Mouse (Mus musculus) bone marrow, adult 2 months (tissue): ENCODE results near the gene Cep97. TPM values are rescaled to one million over a fixed set of nuclear protein-coding genes. Genes with fewer than 3 reads are reported as not detected.
A peak's percentile ranks its signal among the peaks of the same experiment; 100 is the strongest.

ENCODE experiments used
- H3K27ac ChIP-seq: fragments of 200-500 bp; 2 replicates; pipeline ENCODE4 v1.5.1; 2012; ENCODE audit warnings: low read depth, mild to moderate bottlenecking, control low read depth, inconsistent platforms, low read length; ENCODE audit not compliant: control insufficient read depth, poor library complexity, insufficient read depth
- H3K4me1 ChIP-seq: fragments of 200-500 bp; 2 replicates; pipeline ENCODE4 v1.6.1; 2011; ENCODE audit warnings: low read length; ENCODE audit not compliant: control insufficient read depth, insufficient read depth
- H3K4me3 ChIP-seq: fragments of 200-500 bp; replicated peaks from 2 replicates; pipeline ENCODE3; 2011; ENCODE audit warnings: mild to moderate bottlenecking, low read depth, low read length, control low read depth; ENCODE audit not compliant: control insufficient read depth
- CTCF ChIP-seq: fragments of 200-500 bp; IDR thresholded peaks from 2 replicates; pipeline ENCODE4 v1.5.1; 2011; ENCODE audit warnings: low read length, control low read depth; ENCODE audit not compliant: control insufficient read depth, insufficient read depth
- POLR2A ChIP-seq: fragments of 200-500 bp; IDR thresholded peaks from 2 replicates; pipeline ENCODE4 v1.6.1; 2011; ENCODE audit warnings: low read depth, mild to moderate bottlenecking, control low read depth, low read length, borderline replicate concordance; ENCODE audit not compliant: control insufficient read depth
- WGBS: fragments of 180-500 bp; shearing (Covaris S2); methylation state at CpG from one replicate; pipeline ENCODE4 v1.1.7; 2018; 5-methylcytosine and 5-hydroxymethylcytosine counted together
- polyA plus RNA-seq: library from polyadenylated mRNA; stranded (reverse); fragments of >200 nt; gene quantifications from 2 replicates; pipeline ENCODE4 v1.2.4, GENCODE M21; 2011; ENCODE audit warnings: low replicate concordance; ENCODE audit not compliant: missing spikeins, insufficient read depth, insufficient read length

Cep97 gene
- polyA plus RNA-seq, 1 experiment, result 6.4 TPM

DNA sequence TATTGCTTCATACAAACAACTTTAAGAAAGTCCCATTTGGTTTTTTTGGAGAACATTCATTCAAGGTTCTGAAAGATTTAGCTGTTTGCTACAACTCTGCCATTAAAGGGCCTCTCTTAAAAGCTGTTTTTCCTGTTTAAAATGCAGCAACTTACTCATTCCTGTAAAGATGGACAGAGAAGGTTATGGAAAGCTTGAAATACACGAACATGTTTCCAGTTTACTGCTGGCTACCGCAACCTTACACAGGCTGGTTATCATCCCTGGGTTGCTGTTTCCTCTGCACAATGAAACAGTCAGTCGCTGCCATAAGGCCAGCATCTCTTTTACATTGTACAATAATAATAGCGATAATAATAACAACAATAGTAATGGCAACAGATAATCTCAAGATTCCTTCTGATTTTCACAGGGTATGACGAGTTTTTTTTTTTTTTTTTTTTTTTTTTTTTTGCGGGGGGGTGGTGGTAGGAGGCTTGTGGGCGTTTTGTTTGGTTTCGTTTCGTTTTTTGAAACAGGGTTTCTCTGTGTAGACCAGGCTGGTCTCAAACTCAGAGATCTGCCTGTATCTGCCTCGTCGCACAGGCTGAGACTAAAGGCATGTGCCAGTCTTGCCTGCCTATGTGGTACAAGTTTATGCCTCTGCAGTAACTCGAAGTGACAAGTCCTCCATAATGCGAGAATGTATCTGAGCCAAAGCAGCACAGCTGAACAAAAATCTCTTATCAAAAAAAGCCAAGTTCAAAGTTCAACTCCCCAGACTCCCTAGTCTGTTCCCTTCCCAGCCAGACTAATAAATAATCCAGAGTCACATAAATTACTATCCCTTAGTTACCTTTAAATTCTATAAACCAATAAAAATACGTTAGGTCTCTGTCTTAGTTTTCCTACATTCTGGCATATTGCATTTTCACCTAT lies 32.6 kb downstream of the Cep97 start:
- Histone ChIP-seq H3K4me1 (peaks cover 2% of the 10 kb centered on the region), H3K4me3 (no peak overlapping the region), H3K27ac (no peak overlapping the region)
- TF ChIP-seq POLR2A (no peak), CTCF (no peak)
- 82% methylated on average over 14 of the region's 14 CpGs for WGBS

DNA sequence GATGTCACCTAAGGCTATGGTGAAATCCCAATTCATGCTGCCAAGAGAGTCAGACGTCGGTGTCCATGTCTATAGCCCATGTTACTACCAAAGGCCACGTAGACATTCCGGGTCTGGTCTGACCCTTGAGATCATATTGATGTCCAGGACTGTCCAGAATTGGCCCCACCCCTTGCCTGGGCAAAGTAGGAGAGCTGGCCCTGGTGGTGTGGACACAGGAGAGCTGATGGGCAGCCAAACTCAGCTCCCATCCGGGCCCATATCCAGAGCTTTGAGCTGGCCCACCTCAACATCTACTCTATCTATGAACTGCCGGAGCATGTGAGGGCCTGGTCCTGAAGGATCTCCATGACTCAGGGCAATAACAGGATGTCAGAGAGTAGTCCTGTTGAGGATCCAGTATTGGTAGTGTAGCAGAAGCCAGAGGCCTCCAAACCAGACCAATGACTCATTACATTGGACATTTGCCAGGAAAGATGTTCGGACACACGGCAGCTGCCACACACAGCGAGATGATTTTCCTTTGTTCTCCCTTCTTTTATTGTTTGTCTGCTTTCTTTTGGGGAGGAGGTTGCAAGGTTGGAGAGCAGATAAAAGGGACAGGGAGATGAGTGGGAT lies 36.2 kb downstream of the Cep97 start:
- H3K27ac ChIP-seq, result no peak overlapping the region
- peaks cover 2% of the 10 kb centered on the region for H3K4me1 ChIP-seq
- H3K4me3 ChIP-seq, result no peak overlapping the region
- 74% methylated on average over 9 of the region's 9 CpGs for WGBS
- TF ChIP-seq CTCF, result no peak

DNA sequence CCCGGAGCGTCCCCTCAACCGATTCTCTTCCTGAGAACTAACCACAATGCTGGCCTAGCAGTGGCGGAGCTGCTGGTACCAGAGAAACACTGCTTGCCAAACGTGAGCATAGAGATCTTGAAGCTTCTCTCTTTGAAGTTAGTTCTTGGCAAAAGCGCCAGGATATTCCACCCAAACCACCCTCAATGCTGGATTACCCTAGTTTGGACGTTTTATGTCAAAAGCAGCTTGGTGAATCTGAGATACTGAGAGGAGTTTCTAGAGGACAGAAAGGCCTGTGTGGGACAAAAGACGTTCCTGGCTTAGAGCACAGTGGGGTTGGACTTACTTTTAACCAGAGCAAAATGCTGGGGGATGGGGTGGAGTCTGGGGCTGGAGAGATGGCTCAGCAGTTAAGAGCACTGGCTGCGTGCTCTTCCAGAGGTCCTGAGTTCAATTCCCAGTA lies 39.0 kb downstream of the Cep97 start:
- TF ChIP-seq POLR2A (no peak), CTCF (no peak)
- Histone ChIP-seq H3K27ac (peak overlapping the region; percentile 89), H3K4me1 (peaks cover 4% of the 10 kb centered on the region)

DNA sequence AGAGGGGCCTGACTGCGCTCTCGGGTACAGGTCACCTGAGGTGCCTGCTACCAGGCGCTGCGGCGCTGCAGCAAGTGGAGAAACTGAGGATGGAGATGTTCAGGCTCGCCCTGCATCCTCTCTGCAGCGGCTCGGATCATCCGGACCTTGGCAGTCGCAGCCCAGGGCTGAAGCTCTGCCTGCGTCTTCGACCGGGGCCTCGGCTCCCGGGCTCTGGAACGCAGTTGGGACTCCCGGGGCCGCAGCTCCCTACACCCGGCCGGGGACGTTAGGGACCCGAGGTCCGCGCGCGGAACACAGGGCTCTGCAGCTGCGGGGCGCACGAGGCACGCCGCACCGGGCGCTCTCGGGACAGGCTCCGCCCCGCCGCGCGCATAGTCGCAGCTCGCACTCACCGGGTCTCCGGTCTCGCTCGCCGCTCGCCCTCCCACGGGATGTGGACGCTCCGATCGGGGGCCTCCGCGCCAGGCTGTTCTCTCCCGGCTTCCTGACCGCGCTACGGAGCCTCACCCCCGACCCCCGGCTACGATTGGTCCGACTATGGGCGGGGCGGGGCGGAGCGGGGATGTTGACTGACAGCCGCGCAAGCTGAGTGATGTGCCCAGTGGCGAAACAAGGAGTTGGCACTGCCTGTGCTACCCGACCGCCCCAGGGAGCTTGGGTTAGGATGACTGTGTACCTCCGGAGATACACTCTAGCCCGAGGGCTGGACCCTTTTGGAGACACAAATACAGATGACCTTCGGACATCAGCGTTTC lies 39.6 kb downstream of the Cep97 start, which contains the start of gene Nxpe3:
Gene Nxpe3 (minus strand): TSS at position 393 of the 758 bp plus-strand sequence.
- Histone ChIP-seq H3K4me3 (peak within 1 kb of the TSS; percentile 74), H3K4me1 (peaks cover 5% of the 10 kb centered on the region), H3K27ac (peak within 1 kb of the TSS; percentile 89)
- TF ChIP-seq POLR2A (peak; percentile 56), CTCF (peak; percentile 23; the same call in 1 of the 2 replicates)
- WGBS, result under 1% methylated on average over 70 of the region's 74 CpGs

More for the DNA sequence above, 39.0 kb downstream of the Cep97 start:
- 1% methylated on average over 9 of the region's 9 CpGs for WGBS
- peak overlapping the region; percentile 74 for H3K4me3 ChIP-seq

DNA sequence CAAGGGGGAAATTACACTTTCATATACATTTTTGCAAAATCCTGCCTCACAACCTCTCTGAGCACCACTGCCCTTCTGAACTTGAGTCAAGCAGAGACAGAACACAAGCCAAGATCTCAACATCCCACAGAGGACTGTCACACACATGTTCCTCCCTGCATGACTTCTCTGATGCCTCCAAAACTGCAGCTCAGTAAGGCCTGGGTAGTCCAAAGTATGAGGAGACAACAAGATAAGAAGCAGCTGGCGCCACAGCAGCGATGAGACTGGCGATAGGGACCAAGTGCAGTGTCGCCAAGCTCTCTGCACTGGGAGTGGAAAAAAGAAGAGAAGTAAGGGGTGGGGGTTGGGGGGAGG lies 40.1 kb downstream of the Cep97 start:
- H3K27ac ChIP-seq, result no peak overlapping the region; the same call in 1 of the 2 replicates
- H3K4me1 ChIP-seq, result peaks cover 5% of the 10 kb centered on the region
- TF ChIP-seq CTCF (no peak), POLR2A (no peak)
- peak overlapping the region; percentile 74 for H3K4me3 ChIP-seq
- WGBS, result 0% methylated on average over 4 of the region's 4 CpGs

DNA sequence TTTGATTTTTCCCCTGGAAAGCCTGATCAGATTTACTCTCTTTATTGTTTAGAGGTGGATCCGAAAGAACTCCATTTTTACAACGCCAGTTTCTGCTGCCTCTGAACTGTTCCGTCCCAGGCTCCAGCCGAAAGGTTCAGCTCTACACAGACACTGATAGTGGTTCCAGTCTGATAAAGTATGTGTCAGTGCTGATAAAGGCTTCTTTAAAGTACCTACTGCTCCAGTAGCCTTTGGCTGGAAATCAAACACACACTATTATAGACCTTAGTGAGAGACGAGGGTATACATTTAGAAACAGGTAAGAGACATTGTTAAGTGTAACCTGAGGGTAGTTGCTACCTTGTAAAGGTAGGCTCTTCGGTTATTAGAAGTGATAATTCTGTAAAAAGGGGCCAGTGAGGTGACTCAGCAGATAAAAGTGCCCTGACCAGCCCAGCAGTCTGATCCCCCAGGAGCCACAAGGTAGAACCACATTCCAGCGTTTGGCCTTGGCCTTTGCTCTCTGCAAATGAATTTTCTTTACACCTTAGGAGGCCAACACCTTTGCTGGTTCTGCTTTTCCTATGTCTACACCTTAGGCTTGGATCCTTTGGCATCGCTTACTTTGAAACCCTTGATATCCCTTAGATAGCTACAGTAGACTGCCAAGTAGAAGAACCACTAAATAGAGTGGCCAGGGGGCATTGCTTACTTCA lies 41.1 kb downstream of the Cep97 start:
- TF ChIP-seq CTCF (no peak), POLR2A (no peak)
- no peak overlapping the region for H3K27ac ChIP-seq
- 48% methylated on average over 8 of the region's 8 CpGs for WGBS
- H3K4me3 ChIP-seq, result no peak overlapping the region
- peaks cover 5% of the 10 kb centered on the region for H3K4me1 ChIP-seq

DNA sequence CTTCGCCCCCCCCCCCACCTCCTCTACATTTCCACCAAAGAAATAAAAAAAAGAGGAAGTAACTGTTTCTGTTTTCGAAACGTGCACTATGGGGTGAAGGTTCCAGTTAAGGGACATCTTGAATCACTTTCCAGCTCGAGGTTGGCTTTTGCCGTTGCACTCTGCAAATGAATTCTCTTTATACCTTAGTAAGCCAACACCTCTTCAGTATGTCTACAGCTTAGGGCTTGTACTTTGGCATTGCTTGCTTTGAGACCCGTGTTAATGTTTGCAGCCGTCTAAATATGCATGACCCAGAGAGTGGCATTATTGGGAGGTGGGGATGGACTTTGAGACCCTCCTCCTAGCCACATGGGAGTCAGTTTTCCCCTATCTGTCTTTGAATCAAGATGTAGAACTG lies 42.2 kb downstream of the Cep97 start:
- TF ChIP-seq CTCF, result no peak
- TF ChIP-seq POLR2A, result no peak
- WGBS, result 6% methylated on average over 6 of the region's 7 CpGs
- Histone ChIP-seq H3K4me3 (no peak overlapping the region), H3K27ac (peak overlapping the region; percentile 63; the same call in 1 of the 2 replicates), H3K4me1 (peaks cover 8% of the 10 kb centered on the region)
